Mouse (Mus musculus): Measurements from ENCODE around the gene Polr3f. TPM values are rescaled to one million over a fixed set of nuclear protein-coding genes. Genes with fewer than 3 reads are reported as not detected.

The Polr3f gene
- polyA plus RNA-seq, 1 experiment from 2014 or later = 16.9 TPM

- Histone ChIP-seq H3K9me3 (no peaks in the 10 kb centered on the region; the same call in 1 of the 2 replicates), H3K4me1 (no peaks in the 10 kb centered on the region), H3K27ac (replicated peaks) (no peak overlapping the region), H3K4me3 (no peak overlapping the region), H3K9ac (no peak overlapping the region), H3K36me3 (peaks cover 96% of the 10 kb centered on the region), H3K27me3 (replicated peaks) (no peaks in the 10 kb centered on the region), H3K4me2 (no peak overlapping the region)
- no peak for ATAC-seq (ENCODE audit: extremely low read depth, insufficient number of reproducible peaks, low FRiP score, low TSS enrichment)
- WGBS = 94% methylated on average over 7 of the region's 7 CpGs
Measured at GRCm38 (mm10) chr2:144537123-144537522, 9.6 kb downstream of the Polr3f start.

DNA sequence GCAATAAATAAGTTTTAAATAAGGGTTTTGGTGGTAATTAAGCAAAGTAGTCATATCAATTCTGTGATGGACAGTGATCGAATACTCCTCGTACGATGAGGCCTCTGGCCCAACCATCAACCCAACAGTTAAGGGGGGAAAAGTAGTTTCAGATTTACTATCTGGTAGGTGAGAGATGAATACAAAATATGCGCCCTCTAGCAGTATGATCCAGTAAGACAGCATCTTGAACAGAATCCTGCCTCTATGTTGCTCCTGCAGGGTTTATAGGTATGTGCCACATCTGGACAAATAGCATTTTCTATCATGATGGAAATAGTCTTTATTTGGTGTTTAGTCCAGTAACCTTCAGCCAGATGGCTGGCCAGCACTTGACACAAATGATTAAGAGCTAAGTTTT, 13.7 kb downstream of the Polr3f start:
- no peak overlapping the region for H3K4me2 ChIP-seq
- 82% methylated on average over 4 of the region's 4 CpGs for WGBS
- H3K36me3 ChIP-seq = peaks cover 83% of the 10 kb centered on the region
- no peak overlapping the region for H3K27ac ChIP-seq (replicated peaks)
- H3K4me1 ChIP-seq = peaks cover 14% of the 10 kb centered on the region
- no peaks in the 10 kb centered on the region for H3K27me3 ChIP-seq (replicated peaks)
- H3K4me3 ChIP-seq = no peak overlapping the region
- no peak overlapping the region for H3K9ac ChIP-seq
- no peak for ATAC-seq (ENCODE audit: extremely low read depth, insufficient number of reproducible peaks, low FRiP score, low TSS enrichment)
- no peaks in the 10 kb centered on the region for H3K9me3 ChIP-seq

GRCm38 (mm10) chr2:144543670-144544069, 16.2 kb downstream of the Polr3f start:
- H3K9me3 ChIP-seq = no peaks in the 10 kb centered on the region
- no peak overlapping the region for H3K27ac ChIP-seq (replicated peaks)
- H3K4me2 ChIP-seq = no peak overlapping the region
- no peak overlapping the region for H3K9ac ChIP-seq
- peaks cover 14% of the 10 kb centered on the region for H3K4me1 ChIP-seq
- ATAC-seq (ENCODE audit: extremely low read depth, insufficient number of reproducible peaks, low FRiP score, low TSS enrichment) = no peak
- 65% methylated on average over 6 of the region's 6 CpGs for WGBS
- H3K36me3 ChIP-seq = peaks cover 75% of the 10 kb centered on the region
- no peaks in the 10 kb centered on the region for H3K27me3 ChIP-seq (replicated peaks)
- H3K4me3 ChIP-seq = no peak overlapping the region

DNA sequence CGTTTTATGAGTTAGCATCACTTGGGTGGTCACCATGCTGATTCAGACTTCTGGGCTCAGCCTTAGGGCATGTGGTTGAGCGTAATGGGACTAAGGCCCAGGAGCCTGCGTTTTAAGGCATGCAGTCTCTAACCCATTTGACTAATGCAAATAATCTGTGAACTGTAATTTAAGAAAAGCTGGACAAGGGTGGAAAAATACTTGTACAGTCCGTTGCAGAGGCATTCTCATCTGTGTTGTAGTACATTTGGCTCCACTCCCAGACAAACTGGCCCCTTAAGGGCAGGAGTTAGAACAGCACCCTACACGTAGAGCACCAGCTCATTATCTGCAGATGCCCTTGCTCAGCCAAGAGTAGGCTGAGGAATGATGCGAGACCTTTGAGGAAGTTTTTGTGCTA, 17.1 kb downstream of the Polr3f start:
- peaks cover 14% of the 10 kb centered on the region for H3K4me1 ChIP-seq
- no peaks in the 10 kb centered on the region for H3K9me3 ChIP-seq
- peak; percentile 55; the same call in 1 of the 2 replicates for ATAC-seq (ENCODE audit: extremely low read depth, insufficient number of reproducible peaks, low FRiP score, low TSS enrichment)
- 58% methylated on average over 6 of the region's 6 CpGs for WGBS
- H3K4me2 ChIP-seq = no peak overlapping the region
- peaks cover 65% of the 10 kb centered on the region for H3K36me3 ChIP-seq
- H3K4me3 ChIP-seq = no peak overlapping the region
- H3K9ac ChIP-seq = no peak overlapping the region
- no peaks in the 10 kb centered on the region for H3K27me3 ChIP-seq (replicated peaks)
- H3K27ac ChIP-seq (replicated peaks) = peak overlapping the region; percentile 73

DNA sequence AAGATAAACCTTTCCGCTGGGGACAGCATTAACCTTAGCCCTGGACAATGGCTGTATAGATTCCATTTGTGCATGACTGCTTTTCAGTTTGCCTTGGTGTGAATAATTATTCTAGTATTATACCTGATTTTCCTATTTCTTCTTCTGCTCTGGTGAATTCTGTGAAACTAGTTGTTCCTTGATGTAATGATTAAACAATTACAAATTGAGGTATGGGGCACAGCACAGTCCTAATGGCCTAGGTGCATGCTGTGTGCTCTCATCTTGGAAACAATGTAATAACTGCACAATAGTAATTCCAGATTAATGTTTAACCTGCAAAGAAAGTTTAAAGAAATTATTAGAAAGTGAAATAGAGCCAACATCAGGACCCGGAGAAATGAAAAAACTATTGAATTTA, 17.5 kb downstream of the Polr3f start:
- Histone ChIP-seq H3K27me3 (replicated peaks) (no peaks in the 10 kb centered on the region), H3K9me3 (no peaks in the 10 kb centered on the region), H3K9ac (no peak overlapping the region), H3K4me2 (no peak overlapping the region), H3K36me3 (peaks cover 61% of the 10 kb centered on the region), H3K4me1 (peaks cover 17% of the 10 kb centered on the region), H3K4me3 (no peak overlapping the region), H3K27ac (replicated peaks) (peak overlapping the region; percentile 73)
- 77% methylated on average over 2 of the region's 2 CpGs for WGBS
- no peak for ATAC-seq (ENCODE audit: extremely low read depth, insufficient number of reproducible peaks, low FRiP score, low TSS enrichment)

DNA sequence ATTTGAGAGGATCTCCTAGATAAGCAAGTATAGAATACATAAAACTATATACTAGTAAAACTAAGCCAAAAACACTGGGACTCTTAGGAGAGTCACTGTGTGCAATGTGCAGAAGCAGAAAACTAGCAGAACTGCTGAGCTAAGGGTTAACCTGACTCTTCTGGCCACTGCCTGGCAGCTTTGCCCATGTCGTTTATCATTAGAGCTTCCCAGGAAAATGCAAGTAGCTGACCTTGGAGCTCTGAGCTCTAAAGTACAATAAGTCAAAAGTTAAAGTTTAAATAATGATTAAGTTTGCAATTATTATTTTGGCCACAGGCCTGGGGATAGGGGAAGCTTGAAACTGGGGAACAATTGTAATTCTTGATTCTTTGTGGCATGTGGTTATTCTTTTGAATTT, 18.0 kb downstream of the Polr3f start:
- ATAC-seq (ENCODE audit: extremely low read depth, insufficient number of reproducible peaks, low FRiP score, low TSS enrichment) = no peak
- H3K27ac ChIP-seq (replicated peaks) = peak overlapping the region; percentile 28; the same call in 1 of the 2 replicates
- H3K9ac ChIP-seq = no peak overlapping the region
- WGBS = 36% methylated on average over 1 of the region's 1 CpGs
- H3K36me3 ChIP-seq = peaks cover 56% of the 10 kb centered on the region
- H3K4me2 ChIP-seq = no peak overlapping the region
- no peak overlapping the region for H3K4me3 ChIP-seq
- no peaks in the 10 kb centered on the region for H3K9me3 ChIP-seq
- H3K4me1 ChIP-seq = peaks cover 18% of the 10 kb centered on the region
- no peaks in the 10 kb centered on the region for H3K27me3 ChIP-seq (replicated peaks)

- no peak overlapping the region for H3K9ac ChIP-seq
- H3K4me2 ChIP-seq = no peak overlapping the region
- 74% methylated on average over 4 of the region's 4 CpGs for whole genome bisulfite sequencing
- H3K9me3 ChIP-seq = no peaks in the 10 kb centered on the region
- no peak overlapping the region for H3K27ac ChIP-seq (replicated peaks)
- H3K4me3 ChIP-seq = no peak overlapping the region
- H3K36me3 ChIP-seq = peaks cover 38% of the 10 kb centered on the region
- H3K27me3 ChIP-seq (replicated peaks) = no peaks in the 10 kb centered on the region
- H3K4me1 ChIP-seq = peaks cover 18% of the 10 kb centered on the region
- no peak for ATAC-seq (ENCODE audit: extremely low read depth, insufficient number of reproducible peaks, low FRiP score, low TSS enrichment)
Measured at GRCm38 (mm10) chr2:144547559-144547958, 20.0 kb downstream of the Polr3f start.

DNA sequence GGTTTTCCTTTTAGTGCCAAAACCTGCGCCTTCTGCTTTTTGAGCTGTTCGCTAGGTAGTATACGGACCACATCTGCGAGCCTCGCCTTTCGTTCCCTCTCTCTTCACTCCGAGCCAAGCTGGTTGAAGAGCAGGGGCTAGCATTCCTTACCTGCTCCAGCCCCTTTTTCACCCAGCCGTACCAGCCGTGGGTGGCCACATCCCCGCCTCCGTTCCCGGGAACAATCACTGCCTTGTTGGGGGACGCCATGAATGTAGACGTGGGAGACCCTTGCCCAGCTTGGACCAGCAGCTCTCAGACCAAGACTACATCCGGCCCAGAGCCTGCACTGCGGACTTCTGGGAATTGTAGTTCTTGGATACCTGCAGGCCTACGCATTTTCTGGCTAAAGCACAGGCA, 23.0 kb downstream of the Polr3f start, which contains the start of gene Rbbp9:
TSS of gene Rbbp9 (minus strand) at position 341 of the 400 bp plus-strand sequence.
- H3K36me3 ChIP-seq = peaks cover 14% of the 10 kb centered on the region
- peaks cover 9% of the 10 kb centered on the region for H3K4me1 ChIP-seq
- no peaks in the 10 kb centered on the region for H3K9me3 ChIP-seq
- WGBS = under 1% methylated on average over 17 of the region's 17 CpGs
- peak within 1 kb of the TSS; percentile 89 for H3K9ac ChIP-seq
- H3K4me2 ChIP-seq = peak within 1 kb of the TSS; percentile 74
- peak within 1 kb of the TSS; percentile 71 for H3K4me3 ChIP-seq
- no peaks in the 10 kb centered on the region for H3K27me3 ChIP-seq (replicated peaks)
- ATAC-seq (ENCODE audit: extremely low read depth, insufficient number of reproducible peaks, low FRiP score, low TSS enrichment) = peak; percentile 67
- H3K27ac ChIP-seq (replicated peaks) = peak within 1 kb of the TSS; percentile 69

- Histone ChIP-seq H3K27me3 (replicated peaks) (no peaks in the 10 kb centered on the region), H3K4me3 (no peak overlapping the region), H3K27ac (replicated peaks) (no peak overlapping the region), H3K36me3 (no peaks in the 10 kb centered on the region; the same call in 1 of the 2 replicates), H3K9ac (no peak overlapping the region), H3K9me3 (no peaks in the 10 kb centered on the region), H3K4me1 (peaks cover 20% of the 10 kb centered on the region), H3K4me2 (no peak overlapping the region)
- 90% methylated on average over 3 of the region's 3 CpGs for WGBS
- ATAC-seq (ENCODE audit: extremely low read depth, insufficient number of reproducible peaks, low FRiP score, low TSS enrichment) = no peak
Measured at GRCm38 (mm10) chr2:144553905-144554304, 26.4 kb downstream of the Polr3f start.

DNA sequence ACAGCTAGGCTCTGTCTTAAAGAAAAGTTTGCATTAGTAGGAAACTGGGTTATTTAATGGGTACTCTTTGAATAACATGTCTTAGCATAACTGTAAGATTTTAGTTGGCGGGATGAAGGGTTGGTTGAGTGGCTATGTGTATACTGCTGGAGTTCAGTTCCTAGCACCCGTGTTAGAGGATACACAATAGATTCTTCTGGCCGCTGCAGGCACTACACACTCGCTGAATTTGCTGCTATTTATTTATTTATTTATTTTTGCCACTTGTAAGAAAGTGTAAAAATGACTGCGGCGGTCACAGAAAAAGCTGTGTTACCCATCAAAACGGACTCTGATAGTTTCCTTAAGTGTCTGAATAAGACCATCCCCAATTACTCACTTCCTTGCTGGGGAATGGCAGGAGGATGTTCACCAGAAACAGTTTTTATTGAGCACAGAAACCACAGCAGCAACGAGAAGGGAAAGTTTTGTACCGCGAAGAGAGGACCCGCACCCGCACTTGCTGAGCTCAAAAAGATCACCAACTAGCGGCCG, 27.8 kb downstream of the Polr3f start:
- peak overlapping the region; percentile 87 for H3K9ac ChIP-seq
- WGBS = 3% methylated on average over 14 of the region's 14 CpGs
- ATAC-seq (ENCODE audit: extremely low read depth, insufficient number of reproducible peaks, low FRiP score, low TSS enrichment) = no peak
- no peaks in the 10 kb centered on the region for H3K9me3 ChIP-seq
- H3K27ac ChIP-seq (replicated peaks) = peak overlapping the region; percentile 88
- H3K4me3 ChIP-seq = peak overlapping the region; percentile 88
- peaks cover 16% of the 10 kb centered on the region for H3K4me1 ChIP-seq
- peaks cover 14% of the 10 kb centered on the region for H3K36me3 ChIP-seq
- no peaks in the 10 kb centered on the region for H3K27me3 ChIP-seq (replicated peaks)
- H3K4me2 ChIP-seq = peak overlapping the region; percentile 81

DNA sequence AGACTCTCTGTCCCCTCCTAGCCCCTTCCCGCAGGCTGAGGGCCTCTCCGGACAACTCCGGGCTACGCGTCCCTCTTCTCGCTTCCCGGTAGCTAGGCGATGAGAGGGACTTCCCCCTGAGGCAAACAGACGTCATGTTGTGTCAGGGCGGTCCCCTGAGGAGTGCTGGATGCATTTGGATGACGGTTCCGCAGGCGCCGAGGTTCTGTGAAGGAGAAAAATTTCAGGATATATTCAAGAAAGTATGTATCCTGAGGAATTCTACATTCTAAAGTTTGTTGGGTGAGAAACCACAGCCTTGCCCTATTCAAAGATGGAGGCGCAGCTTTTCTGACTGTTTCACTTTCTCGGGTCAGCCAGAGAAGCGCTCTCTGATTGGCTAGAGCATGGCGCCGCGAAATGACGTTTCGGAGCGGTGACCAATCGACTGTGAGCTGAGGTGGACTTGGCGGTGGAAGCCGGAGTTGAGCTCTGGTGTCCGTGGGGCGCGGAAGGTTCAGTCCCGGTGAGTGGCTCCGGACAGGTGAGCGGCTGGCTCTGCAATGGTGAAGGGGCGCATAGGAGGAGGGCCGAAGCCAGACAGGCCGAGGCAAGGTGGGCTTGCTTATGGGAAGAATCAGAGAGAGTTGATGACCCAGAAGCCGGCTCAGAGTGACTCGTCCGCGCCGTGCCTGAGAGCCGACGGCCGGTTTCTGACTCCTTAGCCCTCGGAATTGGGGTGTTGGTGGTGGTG, 28.5 kb downstream of the Polr3f start, which contains the start of gene Sec23b:
TSS of gene Sec23b (plus strand) at position 410 of the 733 bp plus-strand sequence.
- peak within 1 kb of the TSS; percentile 88 for H3K4me3 ChIP-seq
- H3K36me3 ChIP-seq = peaks cover 18% of the 10 kb centered on the region
- peak; percentile 98 for ATAC-seq (ENCODE audit: extremely low read depth, insufficient number of reproducible peaks, low FRiP score, low TSS enrichment)
- H3K4me2 ChIP-seq = peak within 1 kb of the TSS; percentile 81
- H3K4me1 ChIP-seq = peaks cover 16% of the 10 kb centered on the region
- H3K27ac ChIP-seq (replicated peaks) = peak within 1 kb of the TSS; percentile 88
- WGBS = under 1% methylated on average over 44 of the region's 44 CpGs
- peak within 1 kb of the TSS; percentile 92 for H3K9ac ChIP-seq
- H3K27me3 ChIP-seq (replicated peaks) = no peaks in the 10 kb centered on the region
- H3K9me3 ChIP-seq = no peaks in the 10 kb centered on the region

All from heart, embryonic 13.5 days (tissue).